Mouse (Mus musculus) layer of hippocampus, adult 2 months (tissue): ENCODE measurements around the gene Fasn. TPM values are rescaled to one million over a fixed set of nuclear protein-coding genes. Genes with fewer than 3 reads are reported as not detected.
"Not testable (repeated sequence)": the region's sequence is repeated elsewhere in the genome, so short reads cannot be mapped to it uniquely, and the experiment has no call there.

Experiments
- DNase-seq, 2 experiments: peaks; one replicate each; pipeline ENCODE4 v3.0.0; 2022; ENCODE audit warnings: low spot score in 2 of 2
- H3K27ac ChIP-seq: fragments of 200-600 bp; 2 replicates; pipeline ENCODE4 v1.8.1; 2022
- H3K4me3 ChIP-seq: fragments of 200-600 bp; 2 replicates; pipeline ENCODE4 v1.8.1; 2022; ENCODE audit warnings: mild to moderate bottlenecking
- CTCF ChIP-seq: fragments of 200-600 bp; conservative IDR thresholded peaks from 2 replicates; pipeline ENCODE4 v1.8.1; 2022; ENCODE audit warnings: antibody characterized with exemption, mild to moderate bottlenecking, moderate library complexity
- long read RNA-seq, 2 experiments: library from polyadenylated mRNA; stranded (forward); transcript quantifications; one replicate each; pipeline ENCODE4 v2.0.0; 2021; ENCODE audit warnings: borderline mapping rate in 2 of 2
- total RNA-seq, 2 experiments: library from RNA; stranded (reverse); gene quantifications; 2 replicates each; pipeline ENCODE4 v1.2.3; 2021

Gene Fasn
- total RNA-seq = 100 to 1,000 TPM; 184 to 185 TPM
- long read RNA-seq, experiment 1, full-length matches to known transcripts = 65 of 163 reads
- long read RNA-seq, experiment 1, partial matches to known transcripts = 84 of 163 reads
- long read RNA-seq, experiment 1, other reads (novel, unspliced or antisense) = 14 of 163 reads
- long read RNA-seq, experiment 2, full-length matches to known transcripts = 84 of 190 reads
- long read RNA-seq, experiment 2, partial matches to known transcripts = 86 of 190 reads
- long read RNA-seq, experiment 2, other reads (novel, unspliced or antisense) = 20 of 190 reads

DNA sequence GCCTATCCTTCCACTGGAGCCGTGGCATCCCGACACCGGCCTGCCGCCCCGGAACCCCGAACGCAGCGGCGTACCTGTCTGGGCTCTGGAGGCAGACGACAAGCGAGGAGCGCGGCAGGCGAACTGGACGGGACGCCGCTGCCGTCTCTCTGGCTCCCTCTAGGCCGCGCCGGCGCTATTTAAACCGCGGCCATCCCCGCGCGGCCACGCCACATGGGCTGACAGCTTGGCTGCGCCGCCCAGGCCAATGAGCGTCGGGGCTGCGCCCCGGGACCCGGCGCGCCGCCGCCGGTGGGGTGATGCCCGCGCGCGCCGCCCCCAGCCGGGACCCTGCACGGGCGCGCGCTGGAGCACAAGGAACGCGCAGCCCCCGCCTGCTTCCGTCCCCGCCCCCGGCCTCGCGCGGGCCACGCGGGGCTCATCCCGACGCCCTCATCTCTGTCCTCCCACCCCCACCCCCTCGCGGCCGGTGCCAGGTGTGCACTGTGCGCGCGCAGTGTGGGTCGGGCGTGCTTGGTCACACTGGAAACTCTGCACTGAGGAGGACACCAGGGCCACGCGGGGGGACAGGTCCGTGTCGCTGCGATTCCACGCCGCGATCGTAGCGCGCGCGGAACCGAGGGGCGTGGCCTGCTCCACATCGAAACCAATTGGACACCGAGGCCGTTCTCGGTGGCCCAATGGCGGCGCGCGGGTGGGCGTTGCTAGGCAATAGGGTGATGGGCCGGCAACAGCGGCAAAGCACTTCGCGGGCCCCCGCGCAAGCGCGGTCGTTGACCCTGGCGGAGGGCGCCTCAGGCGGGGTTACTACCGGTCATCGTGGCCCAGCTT is at the start of gene Fasn:
Fasn (minus strand) TSS at position 592 of the 831 bp plus-strand sequence.
- Histone ChIP-seq H3K27ac (peak within 1 kb of the TSS; percentile 100), H3K4me3 (peak within 1 kb of the TSS; percentile 67)
- peak; percentile 98 for DNase-seq
- TF ChIP-seq CTCF = peak; percentile 70

DNA sequence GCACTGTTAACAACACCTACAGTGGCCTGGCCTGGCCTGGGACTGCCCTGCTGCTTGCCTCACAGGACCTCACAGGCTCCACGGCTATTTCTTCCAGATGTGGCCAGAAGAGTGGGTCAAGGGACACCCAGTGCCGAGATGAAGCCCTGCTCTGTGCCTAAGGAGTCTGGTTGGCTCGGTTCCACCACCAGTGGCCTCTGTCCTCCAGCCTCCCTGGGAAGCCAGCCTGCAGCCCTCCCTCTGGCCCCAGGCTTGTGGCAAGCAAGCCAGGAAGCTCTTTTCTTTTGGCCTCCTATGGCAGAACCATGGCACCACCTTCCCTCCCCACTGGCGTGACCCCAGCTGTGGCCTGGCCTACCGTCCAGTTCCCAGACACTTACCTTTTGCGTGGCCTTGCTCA is 48.9 kb upstream of the Fasn start:
- Histone ChIP-seq H3K27ac (0 out of 2 replicates have a peak overlapping the region, but pooled peaks have one; percentile 7), H3K4me3 (no peak overlapping the region)
- no peak for DNase-seq
- no peak for TF ChIP-seq CTCF

GRCm38 (mm10) chr11:120871521-120871920 is 47.2 kb upstream of the Fasn start:
- no peak overlapping the region for H3K4me3 ChIP-seq
- no peak for DNase-seq
- H3K27ac ChIP-seq = no peak overlapping the region
- no peak for TF ChIP-seq CTCF

DNA sequence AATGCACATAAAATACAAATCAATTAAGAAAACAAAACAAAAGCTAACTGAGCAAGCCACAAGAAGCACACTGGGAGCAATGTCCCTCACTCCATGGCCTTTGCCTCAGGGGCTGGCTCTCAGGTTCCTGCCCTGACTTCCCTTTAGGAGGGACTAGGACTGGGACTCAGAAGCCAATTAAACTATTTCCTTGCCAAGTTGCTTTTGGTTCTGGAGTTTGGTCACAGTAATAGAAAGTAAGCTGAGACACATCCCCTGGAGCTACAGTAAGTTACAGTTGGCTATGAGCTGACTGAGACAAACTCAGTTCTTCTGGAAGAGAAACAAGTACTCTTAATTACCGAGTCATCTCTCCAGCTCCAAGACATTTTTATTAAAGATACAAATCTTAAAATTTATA is 41.5 kb upstream of the Fasn start:
- H3K27ac ChIP-seq = no peak overlapping the region
- DNase-seq = no peak
- TF ChIP-seq CTCF = no peak
- H3K4me3 ChIP-seq = no peak overlapping the region

DNA sequence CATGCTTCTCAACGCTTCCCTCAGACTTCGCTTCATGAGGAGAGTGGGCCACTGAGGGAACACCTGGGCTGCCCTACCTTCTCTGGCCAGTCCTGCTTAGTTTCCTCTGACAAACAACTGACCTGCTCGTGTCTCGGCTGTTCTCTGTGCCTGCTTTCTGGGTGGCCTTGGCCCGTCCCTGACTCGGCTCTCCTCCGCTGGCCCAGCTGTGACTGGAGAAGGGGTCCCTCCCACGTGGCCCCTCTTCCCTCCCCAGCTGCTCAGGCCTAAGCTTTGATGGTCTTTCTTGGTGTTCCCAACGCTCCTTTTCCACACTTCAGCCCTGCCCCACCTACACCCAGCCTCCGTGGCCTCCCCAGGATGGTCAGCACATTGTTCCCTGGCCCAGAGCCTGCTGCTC is 38.5 kb upstream of the Fasn start:
- no peak overlapping the region for H3K4me3 ChIP-seq

DNA sequence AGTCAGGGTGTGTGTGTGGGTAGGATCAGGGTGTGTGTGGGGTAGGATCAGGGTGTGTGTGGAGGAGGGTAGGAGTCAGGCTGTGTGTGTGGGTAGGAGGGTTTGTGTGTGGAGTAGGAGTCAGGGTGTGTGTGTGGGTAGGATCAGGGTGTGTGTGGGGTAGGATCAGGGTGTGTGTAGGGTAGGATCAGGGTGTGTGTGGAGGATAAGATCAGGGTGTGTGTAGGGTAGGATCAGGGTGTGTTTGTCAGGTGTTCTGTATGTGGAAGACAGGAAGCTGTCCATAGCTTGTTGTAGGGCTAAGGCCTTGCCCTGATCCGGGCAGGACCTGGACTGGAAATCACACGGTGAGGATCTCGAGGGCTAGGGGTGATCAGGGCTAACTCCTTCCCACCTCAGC is 31.6 kb upstream of the Fasn start:
- not testable (repeated sequence) for DNase-seq, H3K4me3 ChIP-seq, H3K27ac ChIP-seq

More for the DNA sequence above, 38.5 kb upstream of the Fasn start:
- TF ChIP-seq CTCF = no peak
- DNase-seq = no peak
- H3K27ac ChIP-seq = no peak overlapping the region

DNA sequence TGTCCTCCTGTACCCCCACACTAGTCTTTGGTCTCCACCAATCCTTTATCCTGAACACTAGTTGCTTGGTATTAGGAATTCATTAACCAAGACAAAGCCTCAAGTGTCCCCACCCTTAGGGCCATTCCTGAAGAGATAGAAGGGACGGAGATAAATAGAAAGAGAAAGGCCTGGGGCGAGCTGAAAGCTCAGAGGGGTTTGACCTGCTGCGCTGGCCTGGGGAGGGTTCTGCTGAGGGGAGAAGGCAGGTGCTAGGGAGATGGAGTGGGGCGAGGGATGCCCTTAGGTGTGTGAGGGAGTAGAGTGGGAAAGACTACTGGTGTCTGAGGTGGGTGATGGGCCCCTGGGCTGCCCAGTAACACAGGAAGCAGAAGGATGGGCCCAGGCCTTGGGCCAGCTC is 29.4 kb upstream of the Fasn start:
- TF ChIP-seq CTCF = no peak
- DNase-seq = no peak

GRCm38 (mm10) chr11:120853158-120853557 is 28.8 kb upstream of the Fasn start:
- TF ChIP-seq CTCF = no peak
- no peak for DNase-seq
- Histone ChIP-seq H3K4me3 (no peak overlapping the region), H3K27ac (no peak overlapping the region)

More for the DNA sequence above, 29.4 kb upstream of the Fasn start:
- Histone ChIP-seq H3K4me3 (no peak overlapping the region), H3K27ac (no peak overlapping the region)

- Histone ChIP-seq H3K27ac (no peak overlapping the region), H3K4me3 (no peak overlapping the region)
- TF ChIP-seq CTCF = no peak
- DNase-seq = no peak
Measured at GRCm38 (mm10) chr11:120852083-120852935, 28.0 kb upstream of the Fasn start.

GRCm38 (mm10) chr11:120851582-120851981 is 27.2 kb upstream of the Fasn start:
- no peak overlapping the region for H3K4me3 ChIP-seq
- DNase-seq = no peak
- H3K27ac ChIP-seq = no peak overlapping the region
- TF ChIP-seq CTCF = no peak

DNA sequence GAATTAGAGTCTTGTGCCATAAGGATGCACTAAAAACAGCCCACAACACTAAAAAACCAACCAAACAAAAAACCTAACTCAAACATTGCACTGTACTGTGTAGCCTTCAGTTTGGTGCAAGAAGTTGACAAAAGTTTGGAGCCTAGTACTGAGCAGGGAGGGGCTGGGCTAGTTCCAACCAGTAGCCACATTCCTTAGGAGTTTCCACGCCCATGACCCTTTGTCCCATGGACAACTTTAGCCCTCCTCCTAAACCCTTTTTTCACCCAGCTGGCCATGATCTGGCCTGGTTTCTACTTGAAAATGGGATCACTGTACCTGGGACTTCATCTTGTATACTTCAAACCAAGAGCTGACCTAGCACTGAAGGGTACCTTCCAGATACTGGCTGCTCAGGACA is 26.8 kb upstream of the Fasn start:
- Histone ChIP-seq H3K4me3 (no peak overlapping the region), H3K27ac (no peak overlapping the region)
- TF ChIP-seq CTCF = no peak
- DNase-seq = no peak

DNA sequence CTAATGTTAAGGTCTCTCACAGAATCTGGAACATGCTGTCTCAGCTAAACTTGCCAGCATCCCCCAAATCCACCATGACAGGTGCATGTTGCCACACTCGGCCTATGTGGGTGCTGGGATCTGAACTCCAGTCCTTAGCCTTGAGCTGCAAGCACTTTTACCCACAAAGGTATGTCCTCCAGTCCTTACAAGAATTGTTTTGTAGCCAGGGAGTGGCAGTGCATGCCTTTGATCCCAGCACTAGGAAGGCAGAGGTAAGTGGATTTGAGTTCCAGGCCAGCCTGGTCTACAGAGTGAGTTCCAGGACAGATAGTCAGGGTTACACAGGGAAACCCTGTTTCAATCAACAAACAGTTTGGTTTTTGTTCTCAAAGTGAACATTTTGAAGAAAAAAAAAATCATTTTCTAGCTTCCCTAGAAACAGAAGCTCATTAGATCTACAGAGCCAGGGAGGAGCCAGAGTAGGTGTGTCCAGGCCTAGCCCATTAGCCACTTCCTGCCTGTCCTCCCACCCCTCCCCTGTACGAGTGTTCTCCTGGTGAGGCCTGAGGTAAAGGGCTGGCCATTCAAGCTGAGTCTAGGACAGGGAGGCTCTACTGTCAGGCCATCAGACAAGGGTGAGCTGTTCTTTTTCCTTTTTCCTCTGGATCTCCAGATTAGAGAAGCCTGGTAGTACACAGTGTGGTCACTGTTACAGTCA is 26.1 kb upstream of the Fasn start:
- H3K27ac ChIP-seq = no peak overlapping the region
- no peak for DNase-seq
- H3K4me3 ChIP-seq = no peak overlapping the region
- no peak for TF ChIP-seq CTCF
